Mouse (Mus musculus): ENCODE measurements around the gene Fbxo33.

- no peak for TF ChIP-seq CTCF (IDR thresholded peaks at IDR 0.05; ENCODE audit: borderline replicate concordance, insufficient read depth, low read depth, low read length)
- TF ChIP-seq POLR2A (IDR thresholded peaks at IDR 0.05; ENCODE audit: borderline replicate concordance, insufficient read depth, low read length) = no peak
Measured at GRCm38 (mm10) chr12:59205571-59205970, 14.0 kb downstream of the Fbxo33 start.

All from cerebellum, adult 2 months (tissue).